Mouse (Mus musculus) brain, adult 2 months (tissue): ENCODE results near the gene Strip2.

Source experiments
- DNase-seq: peaks from one replicate; pipeline ENCODE4 v3.0.0; 2011; ENCODE audit warnings: low read depth, low spot score

Strip2 gene

DNA sequence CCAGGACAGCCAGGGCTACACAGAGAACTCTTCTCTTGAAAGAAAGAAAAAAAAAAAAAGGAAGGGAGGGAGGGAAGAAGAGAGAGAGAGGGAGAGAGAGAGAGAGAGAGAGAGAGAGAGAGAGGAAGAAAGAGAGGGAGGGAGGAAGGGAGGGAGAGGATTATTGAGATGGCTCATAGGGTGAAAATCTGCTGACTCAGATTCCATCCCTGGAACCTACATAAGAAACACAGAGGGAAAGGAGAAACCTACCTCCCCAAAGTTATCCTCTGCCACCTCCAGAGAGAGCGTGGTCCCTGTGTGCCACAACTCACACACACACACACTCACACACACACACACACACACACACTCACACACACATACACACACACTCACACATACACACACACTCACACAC, 89.0 kb downstream of the Strip2 start:
- no peak for DNase-seq

DNA sequence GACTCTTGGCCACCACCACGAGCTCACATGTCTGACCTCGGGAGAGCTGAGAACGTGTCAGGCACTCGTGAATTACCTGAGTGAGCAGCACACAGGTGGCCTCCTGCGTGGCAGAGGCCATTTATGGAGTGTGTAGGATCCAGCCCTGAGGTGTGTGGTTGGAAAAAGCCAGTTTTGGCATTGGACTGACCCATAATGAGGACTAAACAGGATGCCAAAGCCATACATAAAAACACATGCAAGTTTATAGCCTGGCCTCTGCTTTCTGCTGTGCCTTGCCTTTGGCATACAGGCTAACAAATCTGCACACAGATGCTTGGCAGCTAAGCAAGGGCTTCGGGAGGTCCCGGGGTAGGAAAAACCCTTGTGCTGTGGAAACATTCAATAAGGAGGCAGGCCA, 92.4 kb downstream of the Strip2 start:
- no peak for DNase-seq
